Mouse (Mus musculus): Measurements from ENCODE around the gene Zdhhc9. TPM values are rescaled to one million over a fixed set of nuclear protein-coding genes. Genes with fewer than 3 reads are reported as not detected.

Zdhhc9 gene
- polyA plus RNA-seq (2014; fragmentation: Nextera tagmentation; extraction: Ambion mirVana): 4.6 and 7.1 TPM in 2 replicates

DNA sequence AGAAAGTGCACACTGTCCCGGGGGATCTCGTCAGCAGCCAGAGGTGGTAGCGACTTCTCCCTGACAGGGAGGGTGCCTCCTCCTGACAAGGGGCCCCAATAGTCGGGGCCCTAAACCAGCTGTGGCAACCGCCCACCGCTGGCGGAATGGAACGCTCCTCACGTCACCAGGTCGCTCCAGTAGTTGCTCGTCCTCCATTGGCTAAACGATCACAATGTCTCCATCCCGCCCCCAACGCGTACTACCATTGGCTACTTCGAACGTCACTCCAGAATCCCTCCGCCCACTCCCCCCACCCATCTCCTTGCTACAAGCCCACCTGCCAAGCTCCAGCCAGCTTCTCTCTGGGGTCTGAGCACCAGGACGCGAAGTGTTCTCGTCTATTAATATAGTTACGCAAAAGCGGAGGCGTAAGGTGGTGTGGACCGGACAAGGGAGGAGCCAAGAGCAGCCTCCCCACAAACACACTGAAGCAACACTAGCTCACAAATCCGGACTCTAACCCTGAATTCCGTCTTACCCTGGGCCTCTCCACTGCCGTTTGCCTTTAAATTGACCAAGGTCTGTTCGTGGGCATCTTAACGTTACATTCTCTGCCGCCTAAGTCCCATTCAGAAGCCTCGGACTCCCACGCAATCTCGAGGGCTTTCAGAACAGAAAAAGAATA, at the start of gene Zdhhc9:
Gene Zdhhc9, minus strand, starts transcription at position 360 of the 667 bp plus-strand sequence.
- peak within 1 kb of the TSS; percentile 70 for H3K4me3 ChIP-seq (ENCODE audit: low read depth, low read length)
- peak; percentile 99 for ATAC-seq (ENCODE audit: low FRiP score)
- H3K4me2 ChIP-seq (replicated peaks; ENCODE audit: low read depth, low read length): peak within 1 kb of the TSS; percentile 53
- no peak within 1 kb of the TSS for H3K27ac ChIP-seq (ENCODE audit: low read depth, low read length)
- H3K9ac ChIP-seq (ENCODE audit: low read depth, low read length): peak within 1 kb of the TSS; percentile 50
- H3K36me3 ChIP-seq (ENCODE audit: control insufficient read depth, insufficient read depth, low read length): no peaks in the 10 kb centered on the region
- WGBS: 16% methylated on average over 34 of the region's 34 CpGs
- no peaks in the 10 kb centered on the region for H3K4me1 ChIP-seq (replicated peaks; ENCODE audit: control insufficient read depth, insufficient read depth, low read length)
- H3K9me3 ChIP-seq (ENCODE audit: control insufficient read depth, low read length): no peaks in the 10 kb centered on the region
- DNase-seq (ENCODE audit: low spot score): peak; percentile 92
- H3K27me3 ChIP-seq (ENCODE audit: control insufficient read depth, insufficient read depth, low read length): no peaks in the 10 kb centered on the region

DNA sequence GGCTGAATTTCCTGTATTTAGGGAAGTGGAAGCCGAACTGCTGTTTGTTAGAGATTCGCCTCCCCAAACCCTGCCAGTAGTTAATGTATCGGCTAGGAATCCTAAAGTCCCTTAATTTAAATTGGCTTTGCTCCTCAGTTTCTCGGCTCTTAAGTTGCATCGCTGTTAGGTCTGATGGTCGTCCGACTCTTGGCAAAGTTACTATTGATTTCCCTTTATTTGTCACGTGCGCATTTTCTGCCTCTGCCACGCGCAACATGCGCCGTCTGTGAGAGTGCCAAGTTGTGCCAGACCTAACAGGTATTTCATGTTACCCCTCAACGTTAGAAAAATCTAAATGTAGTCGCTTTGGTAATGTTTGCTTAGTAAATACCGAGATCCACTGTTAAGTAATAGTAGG, 48.3 kb upstream of the Zdhhc9 start:
- ATAC-seq (ENCODE audit: low FRiP score): no peak
- H3K4me3 ChIP-seq (ENCODE audit: low read depth, low read length): peak overlapping the region; percentile 42

GRCm38 (mm10) chrX:48256468-48257007, 47.9 kb upstream of the Zdhhc9 start, which contains the start of gene Utp14a:
Gene Utp14a, plus strand, starts transcription at chrX:48256862.
- Histone ChIP-seq H3K27ac (ENCODE audit: low read depth, low read length) (peak within 1 kb of the TSS; percentile 62; the same call in 1 of the 2 replicates), H3K4me1 (replicated peaks; ENCODE audit: control insufficient read depth, insufficient read depth, low read length) (no peaks in the 10 kb centered on the region), H3K27me3 (ENCODE audit: control insufficient read depth, insufficient read depth, low read length) (no peaks in the 10 kb centered on the region), H3K4me2 (replicated peaks; ENCODE audit: low read depth, low read length) (peak within 1 kb of the TSS; percentile 45), H3K4me3 (ENCODE audit: low read depth, low read length) (peak within 1 kb of the TSS; percentile 42), H3K9me3 (ENCODE audit: control insufficient read depth, low read length) (no peaks in the 10 kb centered on the region), H3K9ac (ENCODE audit: low read depth, low read length) (peak within 1 kb of the TSS; percentile 54), H3K36me3 (ENCODE audit: control insufficient read depth, insufficient read depth, low read length) (no peaks in the 10 kb centered on the region)
- ATAC-seq (ENCODE audit: low FRiP score): peak; percentile 99
- DNase-seq (ENCODE audit: low spot score): peak; percentile 91
- WGBS: 9% methylated on average over 33 of the region's 33 CpGs

More for the DNA sequence above, 48.3 kb upstream of the Zdhhc9 start:
- DNase-seq (ENCODE audit: low spot score): no peak
- H3K9ac ChIP-seq (ENCODE audit: low read depth, low read length): peak overlapping the region; percentile 32; the same call in 1 of the 2 replicates
- no peaks in the 10 kb centered on the region for H3K27me3 ChIP-seq (ENCODE audit: control insufficient read depth, insufficient read depth, low read length)
- peak overlapping the region; percentile 22 for H3K4me2 ChIP-seq (replicated peaks; ENCODE audit: low read depth, low read length)
- no peaks in the 10 kb centered on the region for H3K4me1 ChIP-seq (replicated peaks; ENCODE audit: control insufficient read depth, insufficient read depth, low read length)
- H3K9me3 ChIP-seq (ENCODE audit: control insufficient read depth, low read length): no peaks in the 10 kb centered on the region
- H3K36me3 ChIP-seq (ENCODE audit: control insufficient read depth, insufficient read depth, low read length): no peaks in the 10 kb centered on the region
- H3K27ac ChIP-seq (ENCODE audit: low read depth, low read length): no peak overlapping the region
- 9% methylated on average over 16 of the region's 16 CpGs for WGBS

DNA sequence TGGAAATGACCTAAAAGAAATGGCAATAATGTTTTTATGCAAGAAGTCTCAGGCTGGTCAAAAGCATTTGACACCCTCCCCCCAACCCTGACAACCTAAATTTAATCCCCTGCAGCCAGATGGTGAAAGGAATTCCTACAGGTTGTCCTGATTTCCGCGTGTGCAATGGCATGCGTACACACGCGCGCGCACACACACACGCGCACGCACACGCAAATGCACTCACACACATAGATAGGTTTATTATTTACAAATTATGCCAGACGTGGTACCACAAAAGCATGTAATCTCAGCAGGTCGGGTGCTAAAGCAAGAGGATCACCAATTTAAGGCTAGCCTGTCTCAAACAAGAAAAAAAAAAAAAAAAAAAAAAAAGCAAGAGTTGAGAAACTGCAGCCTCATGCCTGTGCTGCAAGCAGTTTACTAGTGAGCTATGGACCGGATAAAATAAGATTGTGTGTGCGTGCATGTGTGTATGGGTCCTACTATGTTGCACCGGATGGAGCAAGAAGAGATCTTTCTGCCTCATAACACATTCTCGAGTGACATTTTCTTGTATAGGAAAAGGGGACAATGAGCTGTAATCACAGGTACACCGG, 47.3 kb upstream of the Zdhhc9 start:
- H3K9ac ChIP-seq (ENCODE audit: low read depth, low read length): peak overlapping the region; percentile 54
- 16% methylated on average over 18 of the region's 18 CpGs for WGBS
- no peaks in the 10 kb centered on the region for H3K27me3 ChIP-seq (ENCODE audit: control insufficient read depth, insufficient read depth, low read length)
- H3K4me3 ChIP-seq (ENCODE audit: low read depth, low read length): peak overlapping the region; percentile 42
- H3K9me3 ChIP-seq (ENCODE audit: control insufficient read depth, low read length): no peaks in the 10 kb centered on the region
- H3K4me2 ChIP-seq (replicated peaks; ENCODE audit: low read depth, low read length): peak overlapping the region; percentile 45
- no peaks in the 10 kb centered on the region for H3K4me1 ChIP-seq (replicated peaks; ENCODE audit: control insufficient read depth, insufficient read depth, low read length)
- ATAC-seq (ENCODE audit: low FRiP score) (peak; percentile 78), DNase-seq (ENCODE audit: low spot score) (peak; percentile 24)
- peak overlapping the region; percentile 62; the same call in 1 of the 2 replicates for H3K27ac ChIP-seq (ENCODE audit: low read depth, low read length)
- no peaks in the 10 kb centered on the region for H3K36me3 ChIP-seq (ENCODE audit: control insufficient read depth, insufficient read depth, low read length)

- Histone ChIP-seq H3K9me3 (ENCODE audit: control insufficient read depth, low read length) (no peaks in the 10 kb centered on the region), H3K9ac (ENCODE audit: low read depth, low read length) (no peak overlapping the region), H3K4me2 (replicated peaks; ENCODE audit: low read depth, low read length) (no peak overlapping the region), H3K4me1 (replicated peaks; ENCODE audit: control insufficient read depth, insufficient read depth, low read length) (no peaks in the 10 kb centered on the region), H3K27ac (ENCODE audit: low read depth, low read length) (no peak overlapping the region), H3K36me3 (ENCODE audit: control insufficient read depth, insufficient read depth, low read length) (no peaks in the 10 kb centered on the region), H3K27me3 (ENCODE audit: control insufficient read depth, insufficient read depth, low read length) (no peaks in the 10 kb centered on the region), H3K4me3 (ENCODE audit: low read depth, low read length) (no peak overlapping the region)
- ATAC-seq (ENCODE audit: low FRiP score) (no peak), DNase-seq (ENCODE audit: low spot score) (no peak)
- 68% methylated on average over 7 of the region's 7 CpGs for WGBS
Observed at GRCm38 (mm10) chrX:48234417-48234816, 25.7 kb upstream of the Zdhhc9 start.

- H3K27ac ChIP-seq (ENCODE audit: low read depth, low read length): no peak overlapping the region
- H3K36me3 ChIP-seq (ENCODE audit: control insufficient read depth, insufficient read depth, low read length): no peaks in the 10 kb centered on the region
- DNase-seq (ENCODE audit: low spot score) (no peak), ATAC-seq (ENCODE audit: low FRiP score) (no peak)
- H3K27me3 ChIP-seq (ENCODE audit: control insufficient read depth, insufficient read depth, low read length): no peaks in the 10 kb centered on the region
- no peak overlapping the region for H3K4me2 ChIP-seq (replicated peaks; ENCODE audit: low read depth, low read length)
- no peak overlapping the region for H3K9ac ChIP-seq (ENCODE audit: low read depth, low read length)
- H3K4me3 ChIP-seq (ENCODE audit: low read depth, low read length): no peak overlapping the region
- H3K9me3 ChIP-seq (ENCODE audit: control insufficient read depth, low read length): no peaks in the 10 kb centered on the region
- WGBS: 85% methylated on average over 7 of the region's 7 CpGs
- no peaks in the 10 kb centered on the region for H3K4me1 ChIP-seq (replicated peaks; ENCODE audit: control insufficient read depth, insufficient read depth, low read length)
Observed at GRCm38 (mm10) chrX:48226225-48226624, 17.5 kb upstream of the Zdhhc9 start.

DNA sequence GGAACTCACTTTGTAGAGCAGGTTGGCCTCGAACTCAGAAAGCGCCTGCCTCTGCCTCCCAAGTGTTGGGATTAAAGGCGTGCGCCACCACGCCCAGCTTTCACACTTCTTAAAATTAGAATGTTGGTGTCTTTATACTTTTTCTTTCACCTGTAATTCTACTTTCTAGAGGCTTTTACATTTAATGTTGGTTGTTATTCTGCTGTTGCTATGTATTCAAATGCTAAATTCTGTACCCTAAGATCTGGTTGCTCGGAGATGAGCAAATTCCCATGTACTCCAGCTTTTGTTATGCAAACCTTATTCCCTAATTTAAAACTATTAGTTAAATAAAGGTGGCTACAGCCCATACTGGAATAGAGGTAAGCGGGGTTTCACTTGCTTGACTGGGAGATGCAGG, 14.0 kb upstream of the Zdhhc9 start:
- Histone ChIP-seq H3K9ac (ENCODE audit: low read depth, low read length) (no peak overlapping the region), H3K9me3 (ENCODE audit: control insufficient read depth, low read length) (no peaks in the 10 kb centered on the region), H3K4me2 (replicated peaks; ENCODE audit: low read depth, low read length) (no peak overlapping the region), H3K27ac (ENCODE audit: low read depth, low read length) (no peak overlapping the region), H3K36me3 (ENCODE audit: control insufficient read depth, insufficient read depth, low read length) (no peaks in the 10 kb centered on the region), H3K4me3 (ENCODE audit: low read depth, low read length) (no peak overlapping the region), H3K27me3 (ENCODE audit: control insufficient read depth, insufficient read depth, low read length) (no peaks in the 10 kb centered on the region), H3K4me1 (replicated peaks; ENCODE audit: control insufficient read depth, insufficient read depth, low read length) (no peaks in the 10 kb centered on the region)
- DNase-seq (ENCODE audit: low spot score) (no peak), ATAC-seq (ENCODE audit: low FRiP score) (no peak)
- 79% methylated on average over 7 of the region's 7 CpGs for WGBS

- H3K4me1 ChIP-seq (replicated peaks; ENCODE audit: control insufficient read depth, insufficient read depth, low read length): no peaks in the 10 kb centered on the region
- ATAC-seq (ENCODE audit: low FRiP score) (no peak), DNase-seq (ENCODE audit: low spot score) (no peak)
- H3K27ac ChIP-seq (ENCODE audit: low read depth, low read length): no peak overlapping the region
- H3K9me3 ChIP-seq (ENCODE audit: control insufficient read depth, low read length): no peaks in the 10 kb centered on the region
- H3K9ac ChIP-seq (ENCODE audit: low read depth, low read length): no peak overlapping the region
- no peak overlapping the region for H3K4me2 ChIP-seq (replicated peaks; ENCODE audit: low read depth, low read length)
- H3K36me3 ChIP-seq (ENCODE audit: control insufficient read depth, insufficient read depth, low read length): no peaks in the 10 kb centered on the region
- no peak overlapping the region for H3K4me3 ChIP-seq (ENCODE audit: low read depth, low read length)
- WGBS: 87% methylated on average over 5 of the region's 5 CpGs
- no peaks in the 10 kb centered on the region for H3K27me3 ChIP-seq (ENCODE audit: control insufficient read depth, insufficient read depth, low read length)
Observed at GRCm38 (mm10) chrX:48219468-48219867, 10.8 kb upstream of the Zdhhc9 start.

Data from hindbrain, embryonic 11.5 days (tissue).